Mouse (Mus musculus): ENCODE data around the gene Bok. TPM values are rescaled to one million over a fixed set of nuclear protein-coding genes. Genes with fewer than 3 reads are reported as not detected.

Gene Bok
- 0.52 TPM for polyA plus RNA-seq (2014; fragmentation: Illumina TruSeq; extraction: RNeasy Lipid Tissue Mini Kit (QIAGEN cat#74804); ENCODE audit: low read depth, low replicate concordance)

GRCm38 (mm10) chr1:93685401-93686244 is at the start of gene Bok:
Gene Bok (plus strand): TSS chr1:93685660.

DNA sequence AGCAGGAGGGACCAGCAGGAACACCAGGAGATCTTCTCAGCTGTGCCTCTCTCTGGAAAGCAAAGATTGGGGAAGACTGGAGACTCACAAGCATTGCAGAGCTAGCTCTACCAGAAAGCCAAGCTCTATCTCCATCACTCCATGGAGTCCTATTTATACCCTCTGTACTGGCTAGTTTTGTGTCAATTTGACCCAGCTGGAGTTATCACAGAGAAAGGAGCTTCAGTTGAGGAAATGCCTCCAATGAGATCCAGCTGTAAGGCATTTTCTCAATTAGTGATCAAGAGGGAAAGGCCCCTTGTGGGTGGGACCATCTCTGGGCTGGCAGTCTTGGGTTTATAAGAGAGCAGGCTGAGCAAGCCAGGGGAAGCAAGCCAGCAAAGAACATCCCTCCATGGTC is 26.9 kb upstream of the Bok start, which contains the start of gene Stk25:
Gene Stk25, minus strand, starts transcription at position 101 of the 400 bp plus-strand sequence.

Other genes with a start within 250 kb of the Bok start
- gene Hdlbp, start 206.8 kb upstream of the Bok start, polyA plus RNA-seq (2014; fragmentation: Illumina TruSeq; extraction: RNeasy Lipid Tissue Mini Kit (QIAGEN cat#74804); ENCODE audit: low read depth, low replicate concordance), result 196 TPM
- gene Farp2, start 173.6 kb upstream of the Bok start, polyA plus RNA-seq (2014; fragmentation: Illumina TruSeq; extraction: RNeasy Lipid Tissue Mini Kit (QIAGEN cat#74804); ENCODE audit: low read depth, low replicate concordance), result 3.2 TPM
- gene Stk25, start 27.0 kb upstream of the Bok start, polyA plus RNA-seq (2014; fragmentation: Illumina TruSeq; extraction: RNeasy Lipid Tissue Mini Kit (QIAGEN cat#74804); ENCODE audit: low read depth, low replicate concordance), result 22.7 TPM
- 47.5 TPM for gene Atg4b, start 65.8 kb downstream of the Bok start, polyA plus RNA-seq (2014; fragmentation: Illumina TruSeq; extraction: RNeasy Lipid Tissue Mini Kit (QIAGEN cat#74804); ENCODE audit: low read depth, low replicate concordance)
- gene Thap4, start 69.2 kb downstream of the Bok start, polyA plus RNA-seq (2014; fragmentation: Illumina TruSeq; extraction: RNeasy Lipid Tissue Mini Kit (QIAGEN cat#74804); ENCODE audit: low read depth, low replicate concordance), result 46.9 TPM
- 67.9 TPM for gene Dtymk, start 116.3 kb downstream of the Bok start, polyA plus RNA-seq (2014; fragmentation: Illumina TruSeq; extraction: RNeasy Lipid Tissue Mini Kit (QIAGEN cat#74804); ENCODE audit: low read depth, low replicate concordance)
- gene Ing5, start 118.3 kb downstream of the Bok start, polyA plus RNA-seq (2014; fragmentation: Illumina TruSeq; extraction: RNeasy Lipid Tissue Mini Kit (QIAGEN cat#74804); ENCODE audit: low read depth, low replicate concordance), result 7.4 TPM
- 6.7 TPM for gene D2hgdh, start 139.2 kb downstream of the Bok start, polyA plus RNA-seq (2014; fragmentation: Illumina TruSeq; extraction: RNeasy Lipid Tissue Mini Kit (QIAGEN cat#74804); ENCODE audit: low read depth, low replicate concordance)
- 1.4 TPM for gene Gal3st2, start 175.6 kb downstream of the Bok start, polyA plus RNA-seq (2014; fragmentation: Illumina TruSeq; extraction: RNeasy Lipid Tissue Mini Kit (QIAGEN cat#74804); ENCODE audit: low read depth, low replicate concordance)
- not detected for gene Gal3st2b, start 232.7 kb downstream of the Bok start, polyA plus RNA-seq (2014; fragmentation: Illumina TruSeq; extraction: RNeasy Lipid Tissue Mini Kit (QIAGEN cat#74804); ENCODE audit: low read depth, low replicate concordance)